Mouse (Mus musculus): ENCODE data around the gene Fhad1.

The Fhad1 gene

DNA sequence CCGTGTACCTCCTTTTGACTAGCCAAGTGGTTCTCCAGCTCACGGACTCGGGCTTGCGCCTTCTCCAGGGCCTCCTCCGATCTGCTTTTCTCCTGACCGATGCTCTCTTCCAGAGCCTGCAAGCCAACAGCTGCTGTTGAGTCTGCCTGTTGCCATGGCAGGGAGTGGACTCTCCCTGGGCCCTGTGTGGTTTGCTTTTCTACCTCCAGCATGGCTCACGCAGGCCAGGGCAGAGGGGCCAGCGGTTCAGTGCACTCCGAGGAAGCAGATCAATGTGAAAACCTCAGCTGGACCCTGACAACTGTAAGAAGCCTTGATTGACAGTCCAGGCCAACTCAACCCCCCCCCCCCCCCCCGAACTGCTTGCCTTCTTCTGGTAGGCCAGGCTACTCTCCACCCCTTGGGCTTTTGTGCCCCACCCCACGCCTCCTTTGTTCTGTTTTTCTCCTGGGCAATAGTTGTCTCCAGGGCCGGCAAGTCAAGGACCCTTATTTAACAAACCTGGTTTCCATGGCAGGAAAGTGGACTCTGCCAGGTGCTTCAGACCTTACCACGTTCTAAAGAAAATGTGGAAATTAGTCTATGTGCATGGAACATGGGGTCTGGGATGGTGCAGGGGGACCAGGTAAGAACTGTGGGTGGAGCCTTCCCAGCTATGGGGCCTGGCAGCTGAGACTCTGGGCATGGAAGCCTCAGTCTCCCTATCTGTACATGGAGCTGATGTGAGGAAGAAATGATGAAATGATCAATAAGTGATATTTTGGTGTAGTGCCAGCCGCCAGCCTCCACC, 81.9 kb downstream of the Fhad1 start:
- no peak for DNase-seq (ENCODE audit: low spot score in 2 of 2)

DNA sequence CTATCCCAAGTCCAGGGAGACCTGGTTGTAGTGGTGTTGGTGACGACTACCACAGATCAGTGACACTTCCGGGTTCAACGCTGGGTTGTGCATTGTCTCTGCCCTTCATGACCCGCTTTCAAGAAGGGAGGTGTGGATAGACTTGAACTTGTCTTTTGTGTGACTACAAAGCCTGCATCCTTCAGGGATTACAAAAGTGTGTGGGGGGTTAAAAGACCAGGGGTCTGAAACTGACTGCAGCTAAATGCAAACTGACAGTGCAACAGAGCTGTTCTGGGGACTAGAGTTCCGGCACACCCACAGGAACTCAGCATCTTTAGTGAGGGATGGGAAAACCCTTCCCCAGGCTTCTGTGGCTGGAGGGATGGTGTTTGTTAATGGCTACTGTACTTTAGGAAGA, 83.4 kb downstream of the Fhad1 start:
- DNase-seq (ENCODE audit: low spot score in 2 of 2), result no peak

GRCm38 (mm10) chr4:141930001-141930400, 84.9 kb downstream of the Fhad1 start:
- DNase-seq (ENCODE audit: low spot score in 2 of 2), result no peak

GRCm38 (mm10) chr4:141928881-141929281, 86.0 kb downstream of the Fhad1 start:
- DNase-seq (ENCODE audit: low spot score in 2 of 2), result no peak

GRCm38 (mm10) chr4:141925781-141926345, 89.0 kb downstream of the Fhad1 start:
- no peak for DNase-seq (ENCODE audit: low spot score in 2 of 2)

GRCm38 (mm10) chr4:141923961-141924360, 90.9 kb downstream of the Fhad1 start:
- no peak for DNase-seq (ENCODE audit: low spot score in 2 of 2)

GRCm38 (mm10) chr4:141920391-141920790, 94.5 kb downstream of the Fhad1 start:
- no peak for DNase-seq (ENCODE audit: low spot score in 2 of 2)

DNA sequence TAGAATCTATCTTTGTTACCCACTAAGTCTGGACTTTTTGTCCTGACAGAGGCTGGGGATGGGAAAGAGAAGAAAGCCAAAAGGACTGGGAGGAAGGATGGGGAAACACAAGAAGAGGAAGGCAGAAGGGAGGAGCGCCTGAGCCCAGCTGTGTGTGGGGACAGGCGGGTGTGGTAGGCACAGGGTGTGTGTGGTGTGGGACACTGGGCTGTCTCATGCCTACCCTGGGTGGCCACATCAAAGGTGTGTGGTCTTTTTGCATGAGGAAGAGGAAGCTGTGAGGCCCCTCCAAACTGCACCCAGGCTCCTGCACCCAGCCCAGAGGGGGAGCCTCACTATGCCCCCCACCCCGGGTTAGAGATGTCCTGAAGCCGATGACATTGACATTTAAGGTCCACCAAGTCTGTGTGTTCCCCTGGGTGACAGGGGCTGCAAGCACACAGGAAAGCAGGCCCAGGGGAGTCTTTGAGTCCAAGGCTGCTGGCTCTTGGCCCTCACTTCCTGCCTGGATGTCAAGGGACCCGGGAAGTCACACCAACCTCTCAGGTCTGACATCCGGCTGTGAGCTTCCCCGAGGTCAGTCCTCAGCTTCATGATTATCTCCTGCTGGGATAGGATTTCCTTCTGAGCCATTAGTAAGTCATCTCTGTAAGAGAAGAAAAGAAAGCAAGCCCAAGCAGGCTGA, 97.0 kb downstream of the Fhad1 start:
- no peak for DNase-seq (ENCODE audit: low spot score in 2 of 2)

DNA sequence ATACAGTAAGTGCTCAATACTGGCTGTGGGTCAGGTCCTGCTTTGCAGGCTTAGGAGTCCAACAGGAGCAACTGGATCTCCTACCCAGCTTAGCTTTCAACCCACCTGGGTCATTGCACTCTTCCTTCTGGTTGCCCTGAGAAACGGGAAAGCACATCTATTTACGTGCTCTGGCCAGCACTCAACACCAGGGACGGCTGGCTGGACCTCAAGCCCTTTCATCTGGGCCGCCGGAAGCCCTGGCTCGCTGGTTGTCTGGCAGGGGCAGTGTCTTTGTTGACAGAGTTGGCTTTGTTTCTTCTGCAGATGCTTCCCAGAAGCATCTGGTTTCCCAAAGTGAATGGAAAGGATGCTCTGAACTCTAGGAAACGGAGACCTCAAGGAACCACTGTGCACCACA, 100.8 kb downstream of the Fhad1 start:
- peak in 1 of 2 experiments; percentile 21 for DNase-seq (ENCODE audit: low spot score in 2 of 2)

- no peak for DNase-seq (ENCODE audit: low spot score in 2 of 2)
Measured at GRCm38 (mm10) chr4:141913201-141913993, 101.5 kb downstream of the Fhad1 start.

DNA sequence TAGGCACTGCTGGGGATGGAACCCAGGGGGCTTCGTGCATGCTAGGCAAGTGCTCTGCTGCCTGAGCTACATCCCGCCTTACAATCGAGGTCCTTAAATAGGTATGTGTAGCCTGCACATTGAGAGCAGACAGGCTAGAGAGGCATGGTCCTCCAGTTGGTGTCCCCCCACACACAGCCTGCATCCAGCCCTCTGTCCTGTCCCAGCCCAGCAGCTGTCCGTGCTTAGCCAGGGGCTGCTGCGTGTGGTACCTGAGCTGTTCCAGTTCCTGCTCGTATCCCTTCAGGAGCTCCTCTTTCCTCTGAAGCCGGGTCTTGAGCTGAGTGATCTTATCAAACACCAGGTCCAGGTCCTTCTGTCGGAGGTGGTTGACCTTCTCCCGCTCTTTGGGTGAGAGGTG, 110.2 kb downstream of the Fhad1 start:
- DNase-seq (ENCODE audit: low spot score in 2 of 2), result no peak

GRCm38 (mm10) chr4:141902479-141902858, 112.4 kb downstream of the Fhad1 start:
- no peak for DNase-seq (ENCODE audit: low spot score in 2 of 2)

- DNase-seq (ENCODE audit: low spot score in 2 of 2), result peak in 1 of 2 experiments; percentile 12
Measured at GRCm38 (mm10) chr4:141901711-141902478, 113.0 kb downstream of the Fhad1 start.

DNA sequence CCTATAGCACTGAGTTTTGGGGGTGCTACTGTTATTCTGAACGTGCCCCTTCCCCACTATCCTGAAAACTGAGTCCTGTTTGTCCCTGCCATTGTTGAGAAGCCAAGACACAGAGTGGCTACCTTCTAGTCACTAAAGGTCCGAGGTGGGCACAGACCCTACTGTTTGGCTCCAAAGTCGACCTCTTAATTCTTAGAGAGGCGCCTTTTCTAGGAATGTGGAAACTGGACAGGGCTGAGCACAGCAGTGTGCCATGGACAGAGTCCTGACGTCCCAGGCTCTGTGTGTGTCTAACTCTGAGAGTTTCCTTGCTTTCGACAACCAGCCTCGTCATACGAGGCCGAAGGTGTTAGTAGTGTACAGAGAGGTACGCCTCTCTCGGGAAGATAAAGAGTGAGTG, 114.5 kb downstream of the Fhad1 start:
- no peak for DNase-seq (ENCODE audit: low spot score in 2 of 2)

- peak in 1 of 2 experiments; percentile 33 for DNase-seq (ENCODE audit: low spot score in 2 of 2)
Measured at GRCm38 (mm10) chr4:141899936-141900335, 114.9 kb downstream of the Fhad1 start.

- no peak for DNase-seq (ENCODE audit: low spot score in 2 of 2)
Measured at GRCm38 (mm10) chr4:141898905-141899304, 116.0 kb downstream of the Fhad1 start.

- no peak for DNase-seq (ENCODE audit: low spot score in 2 of 2)
Measured at GRCm38 (mm10) chr4:141897838-141898237, 117.0 kb downstream of the Fhad1 start.

- peak in 1 of 2 experiments; percentile 63 for DNase-seq (ENCODE audit: low spot score in 2 of 2)
Measured at GRCm38 (mm10) chr4:141897225-141897624, 117.7 kb downstream of the Fhad1 start.

GRCm38 (mm10) chr4:141895772-141896171, 119.1 kb downstream of the Fhad1 start:
- DNase-seq (ENCODE audit: low spot score in 2 of 2), result no peak

- no peak for DNase-seq (ENCODE audit: low spot score in 2 of 2)
Measured at GRCm38 (mm10) chr4:141893157-141893784, 121.6 kb downstream of the Fhad1 start.

All from cerebellum, postnatal 4 days (tissue).